In the genomic region with DNA sequence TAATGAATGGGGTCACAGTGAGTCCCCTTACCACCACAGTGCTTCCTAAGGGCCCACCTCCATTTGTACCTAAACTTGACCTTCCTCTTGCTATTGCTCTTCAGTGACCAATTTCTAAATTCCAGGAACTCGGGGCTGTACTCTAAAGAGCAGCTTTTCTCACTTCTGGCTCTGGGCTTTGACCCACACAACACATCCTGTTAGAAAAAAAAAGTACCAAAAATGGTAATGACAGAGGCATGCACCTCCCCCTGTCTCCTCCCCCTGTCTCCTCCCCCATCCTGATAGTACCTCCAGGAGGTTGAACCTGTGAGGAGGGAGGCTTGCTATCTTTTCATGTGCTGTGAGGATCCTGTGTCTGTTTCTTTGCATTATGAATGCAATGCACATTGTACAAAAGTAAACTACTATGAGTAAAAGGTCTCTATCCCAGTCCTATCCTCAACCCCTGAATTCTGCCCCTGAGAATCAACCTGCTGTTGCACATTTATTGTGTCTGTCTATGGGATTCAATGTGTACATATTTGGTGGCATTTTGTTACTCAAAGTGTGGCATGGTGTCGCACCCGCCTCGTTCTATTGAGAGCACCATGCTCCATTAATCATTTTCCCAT, we compare ENCODE assay signal across 15 mouse cellular contexts.
DNase-seq lines count a peak whose midpoint lies in the region; ATAC-seq lines count a peak whose summit lies in the region.
"Had no signal": no experiment of that assay in that cellular context is flagged by ENCODE, and none has a peak within 500 bp of the region (broad histone marks: within the 10 kb centered on the region; RNA-seq: fewer than 3 reads in every experiment).

No protein-coding gene starts in this region.

- H3K27me3 ChIP-seq in splenic B cell, adult 2 months (ENCODE audit: control insufficient read depth, insufficient read depth, low read length, poor library complexity, severe bottlenecking), result no peaks in the 10 kb centered on the region
- H3K27me3 ChIP-seq: forebrain, embryonic 15.5 days; heart, embryonic 13.5 days had no signal

- peak; percentile 96 for ATAC-seq in activated CD4-positive, CD25-positive, alpha-beta regulatory T cell, adult 4 months
- ATAC-seq: forebrain, embryonic 15.5 days; intestine, postnatal 0 days had no signal

- H3K36me3 ChIP-seq in splenic B cell, adult 2 months (ENCODE audit: control insufficient read depth, insufficient read depth, low read length, poor library complexity, severe bottlenecking), result no peaks in the 10 kb centered on the region
- H3K36me3 ChIP-seq: forebrain, embryonic 15.5 days; G1E; heart, embryonic 13.5 days had no signal

- peak; percentile 56 for DNase-seq in A20 (ENCODE audit: low read depth, low spot score)
- DNase-seq in CD4-positive helper T cell, adult 2 months (ENCODE audit: low read depth, low spot score), result peak; percentile 80
- peak; percentile 49 for DNase-seq in splenic B cell, adult 2 months (ENCODE audit: low read depth, low spot score)
- DNase-seq in adrenal gland, postnatal 10 days, result no peak
- no peak for DNase-seq in adrenal gland, adult 8-10 months
- DNase-seq in ovary, postnatal 36 days (ENCODE audit: low spot score), result no peak
- DNase-seq: cerebellum, adult 9-10 months; gastrocnemius, postnatal 25 days; left cerebral cortex, postnatal 4 days; lung, adult 18-20 months had no signal

Comparison
In these comparisons a context has a peak if more than half of its experiments do, and no peak if none do; other contexts are left out.
1. DNase-seq: peak in A20 (single experiment), CD4-positive helper T cell, adult 2 months (single experiment) and splenic B cell, adult 2 months (single experiment); none in adrenal gland, postnatal 10 days (single experiment), adrenal gland, adult 8-10 months (single experiment) and ovary, postnatal 36 days (single experiment).